Mouse (Mus musculus) CH12.LX (cell line): ENCODE data around the gene Cd163l1.

ENCODE experiments used
- BHLHE40 ChIP-seq: IDR thresholded peaks from 2 replicates; pipeline ENCODE4 v1.6.1; 2011; ENCODE audit warnings: mild to moderate bottlenecking, low read depth, low read length, improper control_type of control experiment
- CHD1 ChIP-seq: IDR thresholded peaks from 2 replicates; pipeline ENCODE4 v1.6.1; 2012; ENCODE audit warnings: low read depth, low read length, improper control_type of control experiment, inconsistent platforms
- CHD2 ChIP-seq: IDR thresholded peaks from 2 replicates; pipeline ENCODE4 v1.6.1; 2011; ENCODE audit warnings: low read length, improper control_type of control experiment
- CTCF ChIP-seq, 2 experiments: IDR thresholded peaks in 1 of 2; conservative IDR thresholded peaks in 1 of 2; 2 replicates each; pipeline ENCODE4 v1.5.1; 2011 to 2012; ENCODE audit warnings: low read depth in 2 of 2, low read length in 2 of 2, improper control_type of control experiment in 1 of 2, inconsistent platforms in 1 of 2, mild to moderate bottlenecking in 1 of 2, moderate library complexity in 1 of 2
- EP300 ChIP-seq: IDR thresholded peaks from 2 replicates; pipeline ENCODE4 v1.6.1; 2011; ENCODE audit warnings: low read length, improper control_type of control experiment
- ETS1 ChIP-seq: conservative IDR thresholded peaks from 2 replicates; pipeline ENCODE4 v1.6.1; 2012; ENCODE audit warnings: low read depth, mild to moderate bottlenecking, inconsistent platforms, low read length, improper control_type of control experiment, moderate library complexity
- KAT2A ChIP-seq: IDR thresholded peaks from 2 replicates; pipeline ENCODE4 v1.6.1; 2012; ENCODE audit warnings: low read length, improper control_type of control experiment, inconsistent platforms; ENCODE audit not compliant: insufficient replicate concordance
- MAX ChIP-seq: IDR thresholded peaks from 2 replicates; pipeline ENCODE4 v1.6.1; 2011; ENCODE audit warnings: low read length, improper control_type of control experiment
- MEF2A ChIP-seq: IDR thresholded peaks from 2 replicates; pipeline ENCODE4 v1.6.1; 2014; ENCODE audit warnings: low read depth, mild to moderate bottlenecking, inconsistent platforms, low read length, improper control_type of control experiment, borderline replicate concordance
- POLR2A ChIP-seq: IDR thresholded peaks from 2 replicates; pipeline ENCODE4 v1.6.1; 2011; ENCODE audit warnings: low read depth, mild to moderate bottlenecking, improper control_type of control experiment, low read length
- SMC3 ChIP-seq: IDR thresholded peaks from 2 replicates; pipeline ENCODE4 v1.6.1; 2011; ENCODE audit warnings: low read depth, low read length, improper control_type of control experiment
- TCF12 ChIP-seq: IDR thresholded peaks from 2 replicates; pipeline ENCODE4 v1.6.1; 2014; ENCODE audit warnings: low read depth, mild to moderate bottlenecking, inconsistent platforms, low read length, improper control_type of control experiment
- USF2 ChIP-seq: conservative IDR thresholded peaks from 2 replicates; pipeline ENCODE4 v1.6.1; 2011; ENCODE audit warnings: low read depth, low read length, improper control_type of control experiment

GRCm38 (mm10) chr7:140219268-140219667 is 1.2 kb downstream of the Cd163l1 start:
- no peak for TF ChIP-seq MAX
- no peak for TF ChIP-seq CTCF (conservative IDR thresholded peaks at IDR 0.05 in 1 of 2, IDR thresholded peaks at IDR 0.05 in 1 of 2; ENCODE audit: low read depth in 2 of 2, low read length in 2 of 2)
- no peak for TF ChIP-seq POLR2A
- TF ChIP-seq USF2: no peak
- TF ChIP-seq EP300: no peak
- TF ChIP-seq CHD1: no peak
- TF ChIP-seq TCF12: no peak
- TF ChIP-seq ETS1: no peak
- TF ChIP-seq CHD2: no peak
- TF ChIP-seq SMC3: no peak
- no peak for TF ChIP-seq MEF2A
- no peak for TF ChIP-seq KAT2A
- no peak for TF ChIP-seq BHLHE40
